Mouse (Mus musculus): ENCODE measurements around the gene Rbm33. TPM values are rescaled to one million over a fixed set of nuclear protein-coding genes. Genes with fewer than 3 reads are reported as not detected.
A peak's percentile ranks its signal among the peaks of the same experiment; 100 is the strongest.

Gene Rbm33
- total RNA-seq, 1 experiment from 2014 or later = 98.2 TPM

DNA sequence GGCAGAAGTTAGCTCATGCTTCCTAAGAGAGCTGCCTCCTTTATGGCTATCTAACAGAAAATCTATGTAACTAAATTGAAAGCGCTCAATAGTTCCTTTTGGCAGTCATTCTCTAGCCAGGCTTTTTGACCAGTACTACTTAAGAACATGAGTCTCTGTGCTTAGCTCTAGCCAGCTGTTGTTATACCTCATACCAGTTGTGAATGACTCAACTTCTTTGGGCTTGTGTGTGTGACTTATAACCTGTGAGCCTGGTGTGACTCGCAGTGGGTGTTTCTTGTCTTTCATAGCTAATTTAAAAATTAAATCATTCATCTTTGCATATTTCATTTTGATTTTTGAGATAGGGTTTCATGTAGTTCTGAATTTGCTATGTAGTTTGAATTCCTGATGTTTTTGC is 80.4 kb downstream of the Rbm33 start:
- no peak for ATAC-seq (ENCODE audit: extremely low read depth, insufficient number of reproducible peaks, low FRiP score, poor library complexity, severe bottlenecking)

DNA sequence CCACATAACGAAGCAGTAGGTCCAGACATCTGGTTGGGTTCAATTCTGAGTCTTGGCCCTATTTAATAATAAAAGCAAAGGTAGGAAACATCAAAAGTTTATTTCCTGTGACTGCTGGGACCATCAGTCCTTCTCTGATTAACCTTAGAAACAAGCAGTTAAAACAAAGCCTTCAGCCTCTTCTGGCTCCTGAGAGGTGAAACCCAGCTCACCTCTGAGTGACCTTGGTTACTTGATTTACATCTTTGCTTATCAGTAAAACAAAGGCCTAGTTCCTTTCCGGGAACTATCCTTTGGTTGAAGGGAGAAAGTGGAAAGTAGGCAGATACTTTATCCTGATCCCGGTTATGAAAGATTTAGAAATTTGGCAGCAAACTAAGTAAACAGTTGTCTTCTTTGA is 81.8 kb downstream of the Rbm33 start:
- no peak for ATAC-seq (ENCODE audit: extremely low read depth, insufficient number of reproducible peaks, low FRiP score, poor library complexity, severe bottlenecking)

DNA sequence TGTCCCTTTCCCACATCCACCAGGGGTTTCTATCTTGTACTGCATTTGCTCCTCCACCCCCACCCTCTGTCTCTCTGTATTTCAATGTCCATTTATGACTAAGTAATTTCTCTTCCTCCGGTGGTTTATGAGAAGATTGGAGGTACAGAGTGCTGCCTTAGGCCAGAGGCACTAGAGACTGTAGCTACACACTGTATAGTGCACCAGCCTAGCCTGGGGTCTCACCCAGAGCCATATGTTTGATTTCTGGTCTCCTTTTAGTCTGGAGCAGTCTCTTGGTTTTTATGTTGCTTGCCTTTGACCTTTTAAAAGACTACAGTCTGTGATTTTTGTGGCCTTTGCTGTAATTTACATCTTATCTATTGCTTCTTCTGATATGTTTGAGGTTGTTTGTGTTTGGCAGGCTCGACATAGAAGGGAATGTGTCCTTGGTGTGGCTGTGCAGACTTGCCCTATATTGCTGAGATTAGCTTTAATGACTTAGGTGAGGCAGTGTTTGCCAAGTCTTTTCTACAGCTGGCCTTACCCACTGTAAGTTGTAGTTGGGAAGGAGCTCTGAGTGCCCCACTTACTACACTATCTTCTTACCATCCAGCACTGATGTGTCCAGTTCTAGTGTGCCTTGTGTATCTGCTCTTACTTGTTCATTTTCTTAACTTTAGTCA is 82.7 kb downstream of the Rbm33 start:
- no peak for ATAC-seq (ENCODE audit: extremely low read depth, insufficient number of reproducible peaks, low FRiP score, poor library complexity, severe bottlenecking)

DNA sequence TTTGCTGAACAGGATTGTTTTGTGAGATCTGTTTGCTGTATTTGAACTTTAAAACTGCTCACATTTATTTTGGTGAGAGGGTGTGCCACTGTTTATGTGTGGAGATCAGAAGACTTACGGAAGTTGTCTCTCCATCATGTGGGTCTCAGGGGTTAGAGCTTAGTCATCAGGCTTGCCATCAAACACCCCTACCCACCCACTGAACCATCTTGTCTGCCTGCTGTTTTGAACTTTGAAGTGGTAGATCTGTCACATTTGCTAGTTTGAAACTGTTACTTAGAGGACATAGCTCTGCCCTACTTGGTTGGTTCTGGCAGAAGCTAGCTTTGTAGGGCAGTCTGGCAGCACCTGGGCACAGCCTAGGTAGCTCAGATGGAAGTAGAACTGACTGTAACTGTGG is 85.8 kb downstream of the Rbm33 start:
- ATAC-seq (ENCODE audit: extremely low read depth, insufficient number of reproducible peaks, low FRiP score, poor library complexity, severe bottlenecking) = peak; percentile 64

DNA sequence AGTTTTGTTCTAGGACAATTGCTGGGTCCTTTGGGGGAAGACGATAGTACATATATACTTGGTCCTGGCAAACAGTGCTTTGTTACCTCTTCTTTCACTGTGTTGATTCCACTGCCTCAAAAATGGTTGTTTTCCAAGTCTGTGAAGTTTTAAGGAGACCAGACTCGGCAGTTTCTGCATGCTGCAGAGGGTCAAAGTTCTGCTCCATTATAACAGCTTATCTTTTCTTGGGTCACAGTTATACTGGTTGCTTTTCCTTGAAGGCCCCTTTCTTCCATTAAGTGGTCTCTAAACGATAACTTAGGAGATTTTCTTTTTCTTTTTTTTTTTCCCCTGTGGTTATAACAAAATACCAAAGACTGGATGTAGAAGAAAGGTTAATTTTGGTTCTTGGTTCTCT is 89.7 kb downstream of the Rbm33 start:
- ATAC-seq (ENCODE audit: extremely low read depth, insufficient number of reproducible peaks, low FRiP score, poor library complexity, severe bottlenecking) = no peak

DNA sequence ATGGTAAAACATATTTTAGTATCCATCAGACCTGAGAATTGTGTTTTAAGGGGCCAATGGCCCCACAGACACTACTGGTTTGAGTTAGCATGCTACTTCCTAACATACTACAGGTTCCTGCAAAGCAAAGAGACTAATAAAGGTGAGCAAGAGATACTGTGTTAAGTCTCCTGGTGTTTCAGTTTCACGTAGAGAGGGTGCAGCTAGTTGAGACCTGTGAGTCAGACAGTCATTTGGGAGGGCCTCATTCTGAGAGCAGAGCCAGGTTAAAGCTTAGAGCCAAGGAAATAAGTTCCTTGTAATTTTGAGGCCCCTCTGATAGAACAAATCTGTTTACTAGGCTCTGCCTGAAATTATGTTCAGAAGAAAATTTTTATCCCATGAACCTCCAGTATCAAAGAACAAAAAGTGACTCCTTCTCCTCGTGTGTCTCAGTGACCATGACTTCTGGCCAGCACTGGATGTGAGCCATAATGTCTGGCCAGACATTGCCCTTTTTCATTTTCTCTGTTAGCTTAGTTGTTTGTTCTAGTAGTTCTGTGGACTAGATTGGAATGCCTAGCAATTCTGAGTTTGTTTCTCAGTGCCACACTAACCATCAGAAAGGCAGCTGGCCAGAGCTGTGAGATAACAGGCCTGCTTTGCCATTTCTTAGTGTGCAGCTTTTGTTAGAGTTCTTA is 95.2 kb downstream of the Rbm33 start:
- no peak for ATAC-seq (ENCODE audit: extremely low read depth, insufficient number of reproducible peaks, low FRiP score, poor library complexity, severe bottlenecking)

DNA sequence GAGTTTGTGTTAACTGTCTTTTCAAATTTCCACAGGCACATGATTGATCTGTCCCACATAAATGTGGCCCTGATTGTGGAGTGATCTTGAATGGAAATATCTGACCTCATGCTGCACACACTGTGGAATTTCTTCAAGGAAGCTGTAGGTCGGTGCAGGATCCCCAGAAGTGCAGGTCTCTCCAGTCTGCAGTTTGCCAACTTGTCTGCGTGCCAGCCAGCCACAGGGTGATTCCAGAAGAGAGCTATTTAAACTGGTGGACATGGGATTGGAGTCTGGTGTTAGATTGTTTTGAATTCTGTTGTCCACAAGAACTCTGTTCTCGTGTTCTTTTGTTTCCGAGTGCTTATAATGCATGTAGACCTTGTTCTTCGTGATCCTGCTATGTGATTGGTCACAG is 96.6 kb downstream of the Rbm33 start:
- no peak for ATAC-seq (ENCODE audit: extremely low read depth, insufficient number of reproducible peaks, low FRiP score, poor library complexity, severe bottlenecking)

DNA sequence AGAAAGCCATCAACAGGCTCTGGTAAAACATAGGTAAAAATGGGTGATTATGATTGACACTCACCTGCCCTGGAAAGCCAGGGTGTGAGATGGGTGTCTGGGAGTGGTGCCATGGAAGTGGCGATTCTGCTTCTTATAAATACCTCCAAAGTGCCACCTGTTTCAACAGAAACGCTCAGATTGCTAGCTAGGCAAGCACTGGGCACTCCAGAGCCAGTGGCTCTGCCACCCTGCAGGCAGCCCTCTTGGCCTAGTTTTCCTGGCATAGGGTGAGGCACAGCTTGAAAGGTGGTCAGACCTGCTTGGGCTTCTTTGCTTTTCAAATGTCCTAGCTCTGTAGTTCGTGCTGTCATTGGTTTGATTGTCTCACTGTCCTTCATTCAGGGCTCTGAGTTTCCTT is 97.2 kb downstream of the Rbm33 start:
- ATAC-seq (ENCODE audit: extremely low read depth, insufficient number of reproducible peaks, low FRiP score, poor library complexity, severe bottlenecking) = no peak

DNA sequence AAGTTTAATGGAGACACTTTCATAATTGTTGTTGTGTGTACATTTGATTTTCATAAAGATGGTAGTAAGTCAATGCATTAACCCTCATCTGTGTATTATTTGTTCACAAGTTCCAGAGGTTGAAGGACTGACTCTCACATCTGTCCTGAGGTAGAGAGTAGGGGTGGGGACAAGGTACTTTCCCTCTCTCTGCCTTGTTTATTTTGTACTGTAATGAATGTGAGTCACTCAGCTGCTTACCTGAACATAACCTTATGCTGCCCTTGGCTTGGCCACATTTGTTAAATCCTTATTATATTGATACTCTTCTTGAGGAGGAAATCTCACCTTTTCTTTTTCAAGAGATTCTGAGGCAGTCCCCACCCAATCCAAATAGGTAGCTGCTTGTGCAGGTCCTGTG is 99.1 kb downstream of the Rbm33 start:
- no peak for ATAC-seq (ENCODE audit: extremely low read depth, insufficient number of reproducible peaks, low FRiP score, poor library complexity, severe bottlenecking)

DNA sequence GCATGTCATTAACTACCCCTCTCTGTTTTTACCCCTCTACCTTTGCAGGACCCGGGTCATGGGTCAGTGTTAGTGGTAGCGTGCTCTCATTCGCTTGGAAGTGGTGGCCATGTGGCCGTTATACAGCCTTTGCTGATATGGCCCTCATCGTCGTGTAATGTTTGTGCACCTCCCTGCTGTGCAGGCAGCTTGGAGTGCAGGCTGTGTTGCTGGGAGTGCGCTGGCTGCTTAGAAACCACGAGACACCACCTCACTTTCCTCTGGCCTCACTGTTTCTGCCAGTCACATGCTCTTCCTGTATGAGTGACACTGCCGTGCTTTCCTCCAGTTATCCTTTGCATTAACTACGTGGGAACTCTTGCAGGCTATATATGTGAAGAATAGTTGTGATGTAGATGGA is 101.8 kb downstream of the Rbm33 start:
- no peak for ATAC-seq (ENCODE audit: extremely low read depth, insufficient number of reproducible peaks, low FRiP score, poor library complexity, severe bottlenecking)

DNA sequence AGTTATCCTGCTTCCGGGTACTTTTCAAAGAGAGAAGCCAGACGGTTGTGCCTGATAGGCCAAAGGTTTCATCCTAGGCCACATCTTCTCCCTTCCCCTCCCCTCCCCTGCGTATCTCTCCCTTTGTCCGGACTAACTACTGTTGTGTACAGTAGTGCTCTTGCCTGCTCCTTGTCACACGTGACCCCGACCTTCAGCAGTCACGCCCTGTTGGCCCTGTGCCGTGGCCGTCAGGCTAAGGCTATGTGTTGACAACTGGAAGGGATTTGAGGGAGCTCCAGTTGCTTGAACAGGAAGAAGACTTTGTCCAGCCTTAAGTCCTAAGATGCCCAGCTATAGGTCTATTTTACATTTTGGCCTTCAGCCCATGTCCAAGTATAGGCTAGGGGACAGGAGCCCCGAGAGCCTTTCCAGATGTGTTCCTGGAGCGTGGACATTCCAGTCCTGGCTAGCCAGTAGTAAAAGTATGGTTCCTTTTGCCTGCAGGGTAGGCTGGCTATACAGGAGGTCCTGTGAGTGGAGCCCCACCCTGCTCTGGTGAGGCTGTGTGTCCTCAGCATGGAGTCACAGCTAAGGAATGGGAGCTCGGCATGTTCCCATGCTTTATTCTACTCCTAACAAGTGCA is 102.8 kb downstream of the Rbm33 start:
- no peak for ATAC-seq (ENCODE audit: extremely low read depth, insufficient number of reproducible peaks, low FRiP score, poor library complexity, severe bottlenecking)

DNA sequence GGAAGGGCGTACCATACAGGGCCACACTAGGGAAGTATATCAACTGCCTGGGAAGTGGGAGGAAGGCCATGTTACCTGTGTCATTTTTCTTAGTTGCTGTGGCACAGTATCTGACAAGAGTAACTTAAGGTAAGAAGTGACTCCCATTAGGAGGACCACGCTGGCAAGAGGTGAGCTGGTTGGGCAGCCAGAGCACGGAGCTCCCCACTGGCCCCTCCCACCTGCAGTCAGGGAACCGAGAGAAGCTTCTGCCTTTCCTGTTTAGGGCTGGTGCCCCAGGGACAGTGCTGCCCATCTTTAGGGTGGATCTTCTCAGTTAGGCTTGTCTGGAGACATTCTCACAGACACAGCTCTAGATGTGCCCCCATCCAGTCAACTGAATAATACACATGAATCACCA is 106.9 kb downstream of the Rbm33 start:
- ATAC-seq (ENCODE audit: extremely low read depth, insufficient number of reproducible peaks, low FRiP score, poor library complexity, severe bottlenecking) = no peak

DNA sequence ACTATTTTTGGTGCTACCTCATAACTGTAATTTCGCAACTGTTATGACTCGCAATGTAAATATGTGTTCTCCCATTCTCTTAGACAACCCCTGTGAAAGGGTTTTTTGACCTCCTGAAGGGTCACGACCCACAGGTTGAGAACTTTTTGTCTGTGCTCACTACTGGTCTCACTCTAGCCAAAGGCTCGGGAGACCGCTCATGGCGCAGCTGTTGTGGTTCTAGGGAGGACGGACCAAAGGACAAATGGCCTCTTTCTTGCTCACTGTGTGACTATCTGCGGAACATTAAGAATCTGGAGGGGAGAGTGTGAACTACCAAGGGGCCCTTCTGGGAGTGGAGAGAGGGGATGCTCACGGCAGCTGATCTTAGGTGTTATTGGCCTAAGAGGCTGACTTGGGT is 109.0 kb downstream of the Rbm33 start:
- ATAC-seq (ENCODE audit: extremely low read depth, insufficient number of reproducible peaks, low FRiP score, poor library complexity, severe bottlenecking) = no peak

DNA sequence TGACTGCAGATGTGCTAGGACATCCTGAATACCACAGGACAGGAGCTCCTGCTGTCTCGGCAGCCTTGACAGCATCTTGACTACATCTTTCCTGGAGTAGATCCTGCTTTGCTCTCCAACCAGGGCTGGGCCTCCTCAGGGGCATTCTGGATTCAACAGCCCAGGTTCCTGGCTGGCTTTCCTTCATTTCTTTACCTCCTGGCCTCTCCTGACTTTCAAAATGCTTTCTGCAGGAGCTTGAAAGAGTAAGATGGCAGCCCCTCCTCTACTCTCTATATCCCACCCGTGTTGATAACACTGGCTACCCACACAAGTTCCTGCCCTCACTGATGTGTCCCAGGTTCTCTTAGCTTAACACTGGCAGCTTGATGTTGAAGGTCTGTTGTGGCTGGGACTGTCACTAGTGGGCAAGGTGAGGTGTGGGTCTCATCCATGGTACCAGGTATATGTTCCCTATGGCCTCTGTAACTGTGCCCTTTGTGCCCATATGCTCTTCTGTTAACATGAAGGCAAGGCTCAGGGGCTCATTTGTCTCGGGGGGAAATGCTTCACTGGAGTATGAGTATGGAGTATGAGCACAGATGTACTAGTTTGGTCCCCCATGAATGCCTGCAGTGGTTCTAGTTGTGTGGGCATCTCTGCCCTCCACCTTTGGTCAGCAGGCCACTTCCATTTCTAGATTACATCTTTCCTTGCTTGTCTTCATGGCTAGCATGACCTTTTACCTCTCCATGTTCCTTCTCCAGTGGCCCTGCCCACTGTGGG is 133.4 kb downstream of the Rbm33 start:
- ATAC-seq (ENCODE audit: extremely low read depth, insufficient number of reproducible peaks, low FRiP score, poor library complexity, severe bottlenecking) = no peak

DNA sequence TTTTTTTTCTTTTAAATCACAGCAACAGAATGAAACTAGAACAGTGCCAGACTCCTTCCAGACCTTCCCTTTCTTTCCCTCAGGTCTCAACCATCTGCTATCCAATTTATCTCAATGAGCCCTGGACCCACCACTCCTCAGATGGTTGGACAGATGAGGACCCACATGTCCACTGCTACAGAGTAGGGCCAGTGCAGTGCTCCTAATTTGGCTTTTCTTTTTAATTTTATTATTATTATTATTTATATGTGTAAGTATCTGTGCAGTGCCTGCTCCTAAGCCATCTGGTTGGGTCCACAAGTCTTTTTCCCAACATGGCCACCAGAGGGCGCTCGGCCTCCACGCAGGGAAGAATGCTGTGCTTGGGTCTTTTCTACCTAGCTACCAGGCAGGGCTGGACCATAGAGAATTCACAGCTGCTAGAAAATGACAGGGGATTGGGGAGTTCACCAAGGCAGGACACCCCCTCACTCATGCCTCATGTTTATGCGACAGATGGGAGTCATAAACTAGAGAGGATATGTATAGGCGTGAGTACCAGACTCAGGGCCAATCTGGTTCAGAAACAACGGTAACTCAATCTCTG is 134.2 kb downstream of the Rbm33 start:
- no peak for ATAC-seq (ENCODE audit: extremely low read depth, insufficient number of reproducible peaks, low FRiP score, poor library complexity, severe bottlenecking)

DNA sequence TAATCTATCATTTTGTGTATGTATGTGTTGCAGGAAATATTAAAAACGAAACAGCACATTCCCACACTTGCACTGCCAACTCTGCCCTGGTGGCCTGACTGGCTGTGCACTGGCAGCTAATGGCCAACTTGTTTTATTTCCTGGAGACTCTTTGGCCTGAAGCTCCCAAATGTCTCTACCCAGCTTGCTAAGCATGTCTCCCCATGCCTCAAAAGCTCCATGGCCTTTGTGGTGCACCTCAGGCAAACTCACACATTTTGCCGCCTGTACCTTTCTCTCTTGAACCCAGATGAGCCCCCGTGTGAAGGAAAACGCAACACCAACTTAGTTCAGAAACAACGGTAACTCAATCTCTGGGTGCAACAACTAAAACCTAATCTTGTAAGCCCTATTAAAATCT is 136.2 kb downstream of the Rbm33 start:
- ATAC-seq (ENCODE audit: extremely low read depth, insufficient number of reproducible peaks, low FRiP score, poor library complexity, severe bottlenecking) = no peak

DNA sequence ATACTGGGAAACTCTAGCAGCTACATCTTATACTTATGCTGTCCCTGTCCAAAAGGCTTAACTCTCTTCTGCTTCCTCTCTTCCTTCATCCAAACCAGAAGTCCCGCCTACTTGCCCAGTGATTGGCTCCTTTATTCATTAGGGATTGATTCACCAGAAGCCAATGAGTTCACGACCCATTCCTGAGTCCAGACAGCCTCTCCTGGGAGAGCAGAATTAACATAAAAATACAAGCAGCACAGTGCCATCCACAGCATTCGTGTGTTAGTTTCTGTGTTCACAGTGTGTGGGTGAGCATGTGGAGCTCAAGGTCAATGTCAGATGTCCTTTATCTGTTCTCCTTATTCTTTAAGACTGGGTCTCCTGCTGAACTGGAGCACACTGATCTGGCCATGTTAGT is 136.6 kb downstream of the Rbm33 start:
- no peak for ATAC-seq (ENCODE audit: extremely low read depth, insufficient number of reproducible peaks, low FRiP score, poor library complexity, severe bottlenecking)

DNA sequence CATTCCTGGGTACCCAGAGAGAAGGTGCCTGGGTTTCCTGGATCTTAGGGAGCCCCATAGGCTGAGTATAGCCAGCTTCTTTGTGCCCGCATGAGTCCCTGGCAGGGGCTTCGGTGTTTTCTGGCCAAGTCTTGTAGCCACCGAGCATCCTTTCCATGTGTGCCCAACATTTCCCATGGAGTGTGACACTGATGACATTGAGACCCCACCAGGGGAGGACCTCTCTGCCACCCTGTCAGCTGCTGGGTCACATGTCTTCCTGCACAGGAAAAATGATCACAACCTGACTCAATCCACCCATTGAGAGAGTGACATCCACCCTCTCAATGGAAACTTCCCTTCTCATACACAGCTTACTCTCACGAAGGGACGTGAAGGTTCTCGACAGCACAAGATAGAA is 137.6 kb downstream of the Rbm33 start:
- no peak for ATAC-seq (ENCODE audit: extremely low read depth, insufficient number of reproducible peaks, low FRiP score, poor library complexity, severe bottlenecking)

DNA sequence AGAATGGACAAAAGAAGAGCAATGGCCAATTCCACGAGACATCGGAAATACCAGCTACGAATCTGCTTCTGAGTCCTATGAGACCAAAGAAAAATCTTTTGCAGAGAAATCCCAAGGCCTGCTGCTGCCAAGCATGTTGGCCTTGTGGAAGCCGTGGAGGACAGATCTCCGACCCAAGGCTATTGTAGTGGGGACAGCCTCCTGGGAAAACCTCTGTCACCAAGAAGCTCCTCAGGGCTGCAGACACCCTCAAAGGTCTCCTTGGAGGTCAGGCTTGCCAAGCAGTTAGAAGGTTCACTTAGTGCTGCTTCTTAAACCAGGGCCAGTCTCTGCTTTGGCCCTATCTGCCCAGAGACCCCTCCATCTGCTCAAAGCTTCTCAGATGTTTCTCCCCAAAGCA is 138.8 kb downstream of the Rbm33 start:
- no peak for ATAC-seq (ENCODE audit: extremely low read depth, insufficient number of reproducible peaks, low FRiP score, poor library complexity, severe bottlenecking)

DNA sequence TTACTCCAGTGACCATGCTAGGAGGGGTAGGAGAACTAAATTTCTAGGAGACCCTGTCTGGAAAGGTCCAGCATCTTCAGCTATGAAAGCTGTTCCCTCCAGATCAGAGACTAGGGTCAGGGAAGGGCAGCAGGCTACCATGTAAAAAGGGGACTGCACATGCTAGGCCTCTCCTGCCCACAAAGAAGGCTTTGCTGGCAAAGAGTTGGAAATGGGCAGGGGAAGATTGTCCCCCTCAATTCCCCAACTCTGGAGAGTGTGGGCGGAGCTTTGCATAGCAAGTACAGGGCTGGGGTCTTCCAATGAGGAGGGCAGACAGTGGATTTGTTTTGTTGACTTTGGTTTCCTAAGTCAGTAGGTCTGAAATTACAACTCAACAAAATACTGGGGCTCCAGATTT is 139.4 kb downstream of the Rbm33 start:
- ATAC-seq (ENCODE audit: extremely low read depth, insufficient number of reproducible peaks, low FRiP score, poor library complexity, severe bottlenecking) = no peak

Data from neutrophil, adult 5-6 weeks (primary cell).